Mouse (Mus musculus): ENCODE results near the gene Col25a1.

DNA sequence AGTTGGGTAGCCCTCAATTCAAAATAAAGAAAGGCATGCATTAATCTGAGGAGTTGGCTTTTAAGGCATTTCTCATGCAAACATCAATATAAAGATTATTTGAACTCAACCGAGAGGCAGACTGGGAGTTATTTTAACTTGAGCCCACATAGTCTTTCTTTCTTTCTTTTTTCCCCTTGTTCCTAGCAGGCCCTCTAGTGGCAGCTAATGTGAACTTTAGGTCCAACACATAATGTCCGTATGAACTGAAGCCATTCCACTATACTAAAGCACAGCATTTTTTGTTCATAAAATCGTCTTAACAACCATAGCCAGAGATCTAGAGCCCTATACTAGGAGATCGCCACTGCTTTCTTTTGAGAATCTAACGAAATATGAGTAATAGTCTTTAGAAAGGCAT is 443.4 kb downstream of the Col25a1 start:
- TF ChIP-seq POLR2A (IDR thresholded peaks at IDR 0.05; ENCODE audit: borderline replicate concordance, low read depth, low read length) (no peak), CTCF (IDR thresholded peaks at IDR 0.05; ENCODE audit: low read depth, low read length) (no peak)
